Mouse (Mus musculus) lung, embryonic 14.5 days (tissue): ENCODE measurements around the gene Slc22a23. TPM values are rescaled to one million over a fixed set of nuclear protein-coding genes. Genes with fewer than 3 reads are reported as not detected.

ENCODE experiments used
- ATAC-seq: fragments of 200-750 bp; cut with Nextera tagmentation; 2 replicates; pipeline ENCODE4 v1.8.0; 2017; ENCODE audit warnings: mild to moderate bottlenecking, moderate TSS enrichment, moderate library complexity; ENCODE audit not compliant: insufficient read depth
- DNase-seq: peaks from one replicate; pipeline ENCODE4 v3.0.0-alpha.2; 2015
- H3K27ac ChIP-seq: fragments of 300-500 bp; sonication (generic); 2 replicates; pipeline ENCODE4 v1.5.1; 2014; ENCODE audit warnings: low read depth, mild to moderate bottlenecking, moderate library complexity
- H3K27me3 ChIP-seq: fragments of 300-500 bp; sonication (generic); 2 replicates; pipeline ENCODE4 v1.6.1; 2014; ENCODE audit warnings: low read length, control low read depth; ENCODE audit not compliant: insufficient read depth
- H3K36me3 ChIP-seq: fragments of 300-500 bp; sonication (generic); 2 replicates; pipeline ENCODE4 v1.6.1; 2014; ENCODE audit warnings: control low read depth; ENCODE audit not compliant: insufficient read depth
- H3K4me1 ChIP-seq: fragments of 300-500 bp; sonication (generic); 2 replicates; pipeline ENCODE4 v1.6.1; 2014; ENCODE audit warnings: antibody characterized with exemption, control low read depth; ENCODE audit not compliant: insufficient read depth
- H3K4me2 ChIP-seq: fragments of 300-500 bp; sonication (generic); 2 replicates; pipeline ENCODE4 v1.6.1; 2014; ENCODE audit warnings: mild to moderate bottlenecking
- H3K4me3 ChIP-seq: fragments of 300-500 bp; sonication (generic); 2 replicates; pipeline ENCODE4 v1.5.1; 2014; ENCODE audit warnings: low read depth, low read length
- H3K9ac ChIP-seq: fragments of 300-500 bp; sonication (generic); 2 replicates; pipeline ENCODE4 v1.6.1; 2014
- H3K9me3 ChIP-seq: fragments of 300-500 bp; sonication (generic); 2 replicates; pipeline ENCODE4 v1.6.1; 2016; ENCODE audit warnings: low read depth, low read length, control low read depth
- CTCF ChIP-seq: IDR thresholded peaks from 2 replicates; pipeline ENCODE4 v1.5.1; 2016; ENCODE audit warnings: antibody characterized with exemption, low read depth
- whole genome bisulfite sequencing: fragments of 180-500 bp; shearing (Covaris S2); extraction: QIAGEN DNeasy Blood & Tissue Kit; methylation state at CpG from one replicate; pipeline ENCODE4 v1.1.7; 2014; 5-methylcytosine and 5-hydroxymethylcytosine counted together
- polyA plus RNA-seq: library from polyadenylated mRNA; unstranded; fragments of >200 nt; fragmentation: Nextera tagmentation; extraction: Ambion mirVana; gene quantifications from 2 replicates; pipeline ENCODE4 v1.2.1, GENCODE M21; 2014

Gene Slc22a23
- polyA plus RNA-seq, 1 experiment from 2014 or later = 7.5 TPM

- no peaks in the 10 kb centered on the region for H3K27me3 ChIP-seq
- no peak for TF ChIP-seq CTCF
- H3K9me3 ChIP-seq = no peaks in the 10 kb centered on the region
- H3K4me1 ChIP-seq = peaks cover 18% of the 10 kb centered on the region
- H3K27ac ChIP-seq = no peak overlapping the region
- no peak overlapping the region for H3K4me2 ChIP-seq
- no peak for ATAC-seq
- H3K9ac ChIP-seq = no peak overlapping the region
- WGBS = 54% methylated on average over 6 of the region's 6 CpGs
- H3K4me3 ChIP-seq = no peak overlapping the region
- no peak for DNase-seq
- no peaks in the 10 kb centered on the region for H3K36me3 ChIP-seq
Measured at GRCm38 (mm10) chr13:34245216-34245615, 99.8 kb downstream of the Slc22a23 start.

- no peaks in the 10 kb centered on the region for H3K36me3 ChIP-seq
- no peaks in the 10 kb centered on the region for H3K27me3 ChIP-seq
- no peak overlapping the region for H3K4me2 ChIP-seq
- H3K9ac ChIP-seq = no peak overlapping the region
- H3K9me3 ChIP-seq = no peaks in the 10 kb centered on the region
- no peak for DNase-seq
- H3K4me3 ChIP-seq = no peak overlapping the region
- 66% methylated on average over 1 of the region's 1 CpGs for WGBS
- no peak overlapping the region for H3K27ac ChIP-seq
- peaks cover 11% of the 10 kb centered on the region; the same call in 1 of the 2 replicates for H3K4me1 ChIP-seq
- TF ChIP-seq CTCF = no peak
- no peak for ATAC-seq
Measured at GRCm38 (mm10) chr13:34244186-34244585, 100.8 kb downstream of the Slc22a23 start.

- Histone ChIP-seq H3K9me3 (no peaks in the 10 kb centered on the region), H3K4me1 (peaks cover 2% of the 10 kb centered on the region; the same call in 1 of the 2 replicates), H3K27ac (no peak overlapping the region), H3K4me2 (no peak overlapping the region), H3K36me3 (no peaks in the 10 kb centered on the region), H3K27me3 (no peaks in the 10 kb centered on the region), H3K9ac (no peak overlapping the region), H3K4me3 (no peak overlapping the region)
- ATAC-seq (no peak), DNase-seq (no peak)
- TF ChIP-seq CTCF = no peak
- 19% methylated on average over 3 of the region's 3 CpGs for WGBS
Measured at GRCm38 (mm10) chr13:34242211-34242610, 102.8 kb downstream of the Slc22a23 start.

- no peak for DNase-seq
- H3K9ac ChIP-seq = no peak overlapping the region
- peaks cover 2% of the 10 kb centered on the region; the same call in 1 of the 2 replicates for H3K4me1 ChIP-seq
- no peak overlapping the region for H3K4me3 ChIP-seq
- no peaks in the 10 kb centered on the region for H3K9me3 ChIP-seq
- no peak for TF ChIP-seq CTCF
- no peaks in the 10 kb centered on the region for H3K27me3 ChIP-seq
- H3K27ac ChIP-seq = no peak overlapping the region
- WGBS = 75% methylated on average over 3 of the region's 3 CpGs
- H3K36me3 ChIP-seq = no peaks in the 10 kb centered on the region
- H3K4me2 ChIP-seq = no peak overlapping the region
- no peak for ATAC-seq
Measured at GRCm38 (mm10) chr13:34240087-34240428, 104.9 kb downstream of the Slc22a23 start.

GRCm38 (mm10) chr13:34239371-34240086 lies 105.5 kb downstream of the Slc22a23 start:
- 30% methylated on average over 11 of the region's 11 CpGs for WGBS
- DNase-seq (no peak), ATAC-seq (no peak)
- no peak overlapping the region for H3K4me3 ChIP-seq
- H3K4me1 ChIP-seq = peaks cover 2% of the 10 kb centered on the region; the same call in 1 of the 2 replicates
- H3K9ac ChIP-seq = no peak overlapping the region
- no peaks in the 10 kb centered on the region for H3K27me3 ChIP-seq
- no peak for TF ChIP-seq CTCF
- H3K27ac ChIP-seq = peak overlapping the region; percentile 15; the same call in 1 of the 2 replicates
- H3K9me3 ChIP-seq = no peaks in the 10 kb centered on the region
- no peaks in the 10 kb centered on the region for H3K36me3 ChIP-seq
- H3K4me2 ChIP-seq = no peak overlapping the region

GRCm38 (mm10) chr13:34238646-34239290 lies 106.2 kb downstream of the Slc22a23 start:
- no peak overlapping the region for H3K4me2 ChIP-seq
- H3K4me3 ChIP-seq = no peak overlapping the region
- no peaks in the 10 kb centered on the region for H3K36me3 ChIP-seq
- no peak for DNase-seq
- H3K9ac ChIP-seq = no peak overlapping the region
- ATAC-seq = no peak; the same call in 1 of the 2 replicates
- peaks cover 2% of the 10 kb centered on the region; the same call in 1 of the 2 replicates for H3K4me1 ChIP-seq
- 19% methylated on average over 14 of the region's 14 CpGs for WGBS
- H3K27ac ChIP-seq = peak overlapping the region; percentile 15; the same call in 1 of the 2 replicates
- no peaks in the 10 kb centered on the region for H3K9me3 ChIP-seq
- TF ChIP-seq CTCF = no peak
- no peaks in the 10 kb centered on the region for H3K27me3 ChIP-seq

GRCm38 (mm10) chr13:34235056-34235455 lies 109.9 kb downstream of the Slc22a23 start:
- no peak for DNase-seq
- Histone ChIP-seq H3K4me1 (no peaks in the 10 kb centered on the region; the same call in 1 of the 2 replicates), H3K9ac (no peak overlapping the region), H3K27me3 (no peaks in the 10 kb centered on the region), H3K27ac (no peak overlapping the region), H3K4me2 (no peak overlapping the region), H3K36me3 (no peaks in the 10 kb centered on the region), H3K9me3 (no peaks in the 10 kb centered on the region), H3K4me3 (no peak overlapping the region)
- TF ChIP-seq CTCF = no peak
- no peak for ATAC-seq
- WGBS = 91% methylated on average over 6 of the region's 6 CpGs
